Mouse (Mus musculus) ES-Bruce4 (cell line): ENCODE results near the gene Plekha6. TPM values are rescaled to one million over a fixed set of nuclear protein-coding genes. Genes with fewer than 3 reads are reported as not detected.

ENCODE experiments used
- H3K27ac ChIP-seq: 2 replicates; pipeline ENCODE4 v1.5.1; 2012; ENCODE audit warnings: low read length, inconsistent platforms; ENCODE audit not compliant: insufficient read depth
- H3K27me3 ChIP-seq: 2 replicates; pipeline ENCODE4 v1.6.1; 2012; ENCODE audit warnings: mild to moderate bottlenecking, low read length, inconsistent platforms; ENCODE audit not compliant: control insufficient read depth, poor library complexity, insufficient read depth, severe bottlenecking
- H3K36me3 ChIP-seq: 2 replicates; pipeline ENCODE4 v1.6.1; 2012; ENCODE audit warnings: inconsistent platforms, mild to moderate bottlenecking, low read length, moderate library complexity; ENCODE audit not compliant: control insufficient read depth, poor library complexity, insufficient read depth, severe bottlenecking
- H3K4me1 ChIP-seq: one replicate; pipeline ENCODE4 v1.8.1; 2011; ENCODE audit warnings: low read length; ENCODE audit not compliant: control insufficient read depth, insufficient read depth
- H3K4me3 ChIP-seq: 2 replicates; pipeline ENCODE4 v1.5.1; 2011; ENCODE audit warnings: low read depth, mild to moderate bottlenecking, low read length
- H3K9ac ChIP-seq: 2 replicates; pipeline ENCODE4 v1.6.1; 2012; ENCODE audit warnings: low read depth, mild to moderate bottlenecking, inconsistent platforms; ENCODE audit not compliant: poor library complexity, severe bottlenecking
- H3K9me3 ChIP-seq: replicated peaks from 2 replicates; pipeline ENCODE4 v1.6.1; 2012; ENCODE audit warnings: mild to moderate bottlenecking, low read length, inconsistent platforms; ENCODE audit not compliant: control insufficient read depth, poor library complexity, insufficient read depth, severe bottlenecking
- CTCF ChIP-seq: IDR thresholded peaks from one replicate; pipeline ENCODE4 v1.8.1; 2011; ENCODE audit warnings: low read depth, low read length
- EP300 ChIP-seq: IDR thresholded peaks from 2 replicates; pipeline ENCODE4 v1.6.1; 2011; ENCODE audit warnings: low read depth, low read length; ENCODE audit not compliant: insufficient read depth
- POLR2A ChIP-seq: IDR thresholded peaks from one replicate; pipeline ENCODE4 v1.8.1; 2011; ENCODE audit warnings: low read length; ENCODE audit not compliant: insufficient read depth
- polyA plus RNA-seq: library from polyadenylated mRNA; stranded (reverse); fragments of >200 nt; gene quantifications from 2 replicates; pipeline ENCODE4 v1.2.4, GENCODE M21; 2011; ENCODE audit warnings: low read depth; ENCODE audit not compliant: missing spikeins, insufficient read depth, insufficient read length

The Plekha6 gene
- polyA plus RNA-seq, 1 experiment, result 1.3 TPM

- Histone ChIP-seq H3K27ac (no peak overlapping the region), H3K4me1 (no peaks in the 10 kb centered on the region), H3K9ac (no peak overlapping the region), H3K4me3 (no peak overlapping the region), H3K27me3 (no peaks in the 10 kb centered on the region), H3K36me3 (no peaks in the 10 kb centered on the region), H3K9me3 (no peaks in the 10 kb centered on the region)
- TF ChIP-seq EP300 (no peak), POLR2A (no peak), CTCF (no peak)
Observed at GRCm38 (mm10) chr1:133183141-133183925, 19.3 kb downstream of the Plekha6 start.

- Histone ChIP-seq H3K27me3 (no peaks in the 10 kb centered on the region), H3K9ac (no peak overlapping the region), H3K4me1 (no peaks in the 10 kb centered on the region), H3K9me3 (0 out of 2 replicates have a peak, but pooled peaks cover 2% of the 10 kb centered on the region), H3K36me3 (no peaks in the 10 kb centered on the region), H3K4me3 (no peak overlapping the region), H3K27ac (no peak overlapping the region)
- no peak for TF ChIP-seq CTCF
- TF ChIP-seq EP300, result no peak
- no peak for TF ChIP-seq POLR2A
Observed at GRCm38 (mm10) chr1:133187948-133188680, 24.1 kb downstream of the Plekha6 start.

- H3K4me3 ChIP-seq, result no peak overlapping the region
- no peaks in the 10 kb centered on the region for H3K4me1 ChIP-seq
- no peak overlapping the region for H3K9ac ChIP-seq
- H3K27ac ChIP-seq, result no peak overlapping the region
- no peaks in the 10 kb centered on the region for H3K27me3 ChIP-seq
- no peaks in the 10 kb centered on the region for H3K36me3 ChIP-seq
- TF ChIP-seq POLR2A, result no peak
- no peak for TF ChIP-seq EP300
- TF ChIP-seq CTCF, result no peak
- 0 out of 2 replicates have a peak, but pooled peaks cover 2% of the 10 kb centered on the region for H3K9me3 ChIP-seq
Observed at GRCm38 (mm10) chr1:133188719-133189118, 24.7 kb downstream of the Plekha6 start.

GRCm38 (mm10) chr1:133189471-133189870 is 25.5 kb downstream of the Plekha6 start:
- Histone ChIP-seq H3K27me3 (no peaks in the 10 kb centered on the region), H3K36me3 (no peaks in the 10 kb centered on the region), H3K9me3 (0 out of 2 replicates have a peak, but pooled peaks cover 2% of the 10 kb centered on the region), H3K9ac (no peak overlapping the region), H3K27ac (no peak overlapping the region), H3K4me1 (no peaks in the 10 kb centered on the region), H3K4me3 (no peak overlapping the region)
- TF ChIP-seq EP300, result no peak
- no peak for TF ChIP-seq POLR2A
- TF ChIP-seq CTCF, result no peak

- H3K4me3 ChIP-seq, result no peak overlapping the region
- no peaks in the 10 kb centered on the region for H3K36me3 ChIP-seq
- H3K27me3 ChIP-seq, result no peaks in the 10 kb centered on the region
- H3K4me1 ChIP-seq, result no peaks in the 10 kb centered on the region
- H3K9ac ChIP-seq, result no peak overlapping the region
- TF ChIP-seq CTCF, result no peak
- TF ChIP-seq POLR2A, result no peak
- TF ChIP-seq EP300, result no peak
- H3K9me3 ChIP-seq, result 0 out of 2 replicates have a peak, but pooled peaks cover 2% of the 10 kb centered on the region
- no peak overlapping the region for H3K27ac ChIP-seq
Observed at GRCm38 (mm10) chr1:133190550-133190949, 26.5 kb downstream of the Plekha6 start.

- no peak overlapping the region for H3K9ac ChIP-seq
- H3K4me1 ChIP-seq, result no peaks in the 10 kb centered on the region
- no peaks in the 10 kb centered on the region for H3K27me3 ChIP-seq
- H3K9me3 ChIP-seq, result no peaks in the 10 kb centered on the region
- H3K36me3 ChIP-seq, result no peaks in the 10 kb centered on the region
- H3K4me3 ChIP-seq, result no peak overlapping the region
- no peak overlapping the region for H3K27ac ChIP-seq
- TF ChIP-seq POLR2A (no peak), CTCF (no peak), EP300 (no peak)
Observed at GRCm38 (mm10) chr1:133196181-133196580, 32.2 kb downstream of the Plekha6 start.
